Mouse (Mus musculus) limb, embryonic 10.5 days (tissue): ENCODE measurements around the gene Ube2j2. TPM values are rescaled to one million over a fixed set of nuclear protein-coding genes. Genes with fewer than 3 reads are reported as not detected.
A peak's percentile ranks its signal among the peaks of the same experiment; 100 is the strongest.

Experiments used
- DNase-seq: peaks from one replicate; pipeline ENCODE4 v3.0.0-alpha.2; 2017; ENCODE audit warnings: low spot score
- H3K27ac ChIP-seq: fragments of 300-500 bp; sonication (generic); 2 replicates; pipeline ENCODE4 v1.5.1; 2016; ENCODE audit warnings: mild to moderate bottlenecking
- H3K27me3 ChIP-seq: fragments of 300-500 bp; sonication (generic); 2 replicates; pipeline ENCODE4 v1.6.1; 2016; ENCODE audit warnings: low read depth, mild to moderate bottlenecking; ENCODE audit not compliant: poor library complexity, severe bottlenecking
- H3K36me3 ChIP-seq: fragments of 300-500 bp; sonication (generic); 2 replicates; pipeline ENCODE4 v1.6.1; 2016; ENCODE audit warnings: mild to moderate bottlenecking, moderate library complexity
- H3K4me1 ChIP-seq: fragments of 300-500 bp; sonication (generic); 2 replicates; pipeline ENCODE4 v1.6.1; 2016
- H3K4me3 ChIP-seq: fragments of 300-500 bp; sonication (generic); 2 replicates; pipeline ENCODE4 v1.5.1; 2016; ENCODE audit warnings: mild to moderate bottlenecking, moderate library complexity
- H3K9me3 ChIP-seq: fragments of 300-500 bp; sonication (generic); replicated peaks from 2 replicates; pipeline ENCODE4 v1.6.1; 2016; ENCODE audit warnings: mild to moderate bottlenecking
- WGBS: fragments of 180-500 bp; shearing (Covaris S2); methylation state at CpG from one replicate; pipeline ENCODE4 v1.1.7; 2016; 5-methylcytosine and 5-hydroxymethylcytosine counted together
- polyA plus RNA-seq: library from polyadenylated mRNA; unstranded; fragments of >200 nt; fragmentation: Nextera tagmentation; extraction: Ambion mirVana; gene quantifications from 2 replicates; pipeline ENCODE4 v1.2.1, GENCODE M21; 2016

Ube2j2 gene
- polyA plus RNA-seq, 1 experiment from 2014 or later = 163 TPM

DNA sequence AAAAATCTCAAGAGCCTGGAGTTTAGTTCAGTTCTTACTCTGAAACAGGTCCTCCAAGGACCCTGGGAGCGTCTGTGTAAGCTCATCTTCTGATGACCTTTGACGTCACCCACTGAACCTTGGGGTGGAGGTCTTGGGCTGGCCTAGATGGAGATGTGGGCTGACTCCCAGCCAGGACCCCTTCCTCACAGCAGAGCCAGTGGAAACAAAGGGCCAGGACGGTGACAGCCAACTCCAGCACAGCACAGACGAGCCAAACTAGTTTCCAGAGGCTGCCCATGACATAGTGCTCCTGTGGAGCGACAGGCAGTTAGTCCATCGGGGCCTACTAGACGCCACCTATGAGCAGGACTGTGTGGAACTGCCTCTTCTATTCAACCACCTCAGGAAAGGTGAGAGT lies 35.4 kb upstream of the Ube2j2 start:
- Histone ChIP-seq H3K4me3 (no peak overlapping the region), H3K4me1 (no peaks in the 10 kb centered on the region), H3K36me3 (peaks cover 33% of the 10 kb centered on the region), H3K27ac (no peak overlapping the region), H3K27me3 (no peaks in the 10 kb centered on the region), H3K9me3 (no peaks in the 10 kb centered on the region)
- no peak for DNase-seq
- WGBS = 79% methylated on average over 7 of the region's 7 CpGs

DNA sequence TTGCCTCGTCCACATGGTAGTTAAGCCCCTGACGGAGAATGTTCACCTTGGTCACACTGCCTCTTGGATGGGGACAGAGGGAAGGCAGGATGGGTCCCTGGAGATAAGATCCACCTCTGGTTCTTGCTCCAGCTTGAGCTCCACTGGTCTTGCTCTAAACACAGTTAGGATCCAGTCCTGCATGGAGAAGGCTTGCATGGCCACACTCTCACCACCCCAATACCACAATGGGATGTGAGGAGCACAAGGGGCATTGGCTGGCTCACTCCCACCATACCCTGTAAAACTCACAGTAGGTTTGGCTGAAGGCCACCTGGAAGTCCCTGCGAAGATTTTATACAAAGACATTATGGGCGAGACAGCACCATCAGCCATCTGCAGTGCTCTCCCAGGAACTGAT lies 34.9 kb upstream of the Ube2j2 start:
- H3K27me3 ChIP-seq = no peaks in the 10 kb centered on the region
- peaks cover 28% of the 10 kb centered on the region for H3K36me3 ChIP-seq
- no peak overlapping the region for H3K27ac ChIP-seq
- 94% methylated on average over 4 of the region's 4 CpGs for WGBS
- no peaks in the 10 kb centered on the region for H3K9me3 ChIP-seq
- no peak overlapping the region for H3K4me3 ChIP-seq
- no peaks in the 10 kb centered on the region for H3K4me1 ChIP-seq
- no peak for DNase-seq

GRCm38 (mm10) chr4:155932031-155932430 lies 11.6 kb upstream of the Ube2j2 start:
- DNase-seq = no peak
- 75% methylated on average over 1 of the region's 1 CpGs for WGBS
- Histone ChIP-seq H3K4me1 (0 out of 2 replicates have a peak, but pooled peaks cover 5% of the 10 kb centered on the region), H3K36me3 (no peaks in the 10 kb centered on the region), H3K27ac (no peak overlapping the region), H3K27me3 (no peaks in the 10 kb centered on the region), H3K9me3 (no peaks in the 10 kb centered on the region), H3K4me3 (no peak overlapping the region)

- 2% methylated on average over 17 of the region's 17 CpGs for WGBS
- Histone ChIP-seq H3K36me3 (peaks cover 24% of the 10 kb centered on the region), H3K4me3 (peak overlapping the region; percentile 99), H3K4me1 (peaks cover 16% of the 10 kb centered on the region), H3K9me3 (no peaks in the 10 kb centered on the region), H3K27me3 (no peaks in the 10 kb centered on the region), H3K27ac (peak overlapping the region; percentile 95)
- no peak for DNase-seq
Measured at GRCm38 (mm10) chr4:155943049-155943452, 580 bp upstream of the Ube2j2 start.

DNA sequence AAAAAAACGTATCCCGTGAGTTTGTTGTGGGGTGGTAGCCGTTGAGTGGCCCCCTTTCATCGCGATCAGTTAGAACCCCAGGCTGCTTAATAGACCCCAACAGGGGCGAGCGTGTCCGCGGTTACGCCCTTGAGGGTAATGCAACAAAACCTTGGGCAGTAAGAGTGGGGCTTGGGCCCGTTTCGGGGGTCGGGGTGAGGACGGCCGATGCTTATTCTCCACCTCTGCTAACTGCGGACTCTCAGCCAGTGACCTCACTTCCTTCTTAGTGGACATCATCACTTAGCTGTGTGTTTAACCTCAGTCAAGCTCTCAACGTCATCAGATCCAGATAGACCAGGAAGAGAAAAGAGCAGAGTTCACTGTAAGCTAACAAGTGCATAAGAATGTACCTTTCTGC lies 640 bp downstream of the Ube2j2 start:
- Histone ChIP-seq H3K36me3 (peaks cover 36% of the 10 kb centered on the region), H3K4me1 (peaks cover 16% of the 10 kb centered on the region), H3K4me3 (peak overlapping the region; percentile 99), H3K27me3 (no peaks in the 10 kb centered on the region), H3K27ac (peak overlapping the region; percentile 95), H3K9me3 (no peaks in the 10 kb centered on the region)
- DNase-seq = peak; percentile 34
- 1% methylated on average over 17 of the region's 17 CpGs for WGBS

DNA sequence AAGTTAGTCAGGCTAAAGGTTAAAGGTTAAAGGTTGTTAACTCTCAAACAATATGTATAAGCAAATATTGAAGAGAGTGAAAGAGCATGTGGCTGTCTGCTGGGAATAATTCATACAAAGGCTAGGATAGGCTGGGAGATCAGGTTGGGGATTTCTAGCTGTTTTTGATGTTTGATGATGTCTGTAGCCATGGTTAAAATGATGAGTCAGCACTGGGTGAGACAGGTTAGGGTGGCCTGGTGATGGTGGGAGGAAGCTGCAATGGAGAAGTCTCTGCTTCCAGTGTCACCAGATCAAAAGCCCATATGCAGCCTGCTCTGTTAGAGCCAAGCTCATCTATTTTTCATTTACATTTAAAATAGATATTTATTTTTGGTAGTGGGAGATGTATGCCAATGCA lies 3.5 kb downstream of the Ube2j2 start:
- Histone ChIP-seq H3K4me1 (peaks cover 16% of the 10 kb centered on the region), H3K27me3 (no peaks in the 10 kb centered on the region), H3K27ac (no peak overlapping the region), H3K4me3 (no peak overlapping the region), H3K9me3 (no peaks in the 10 kb centered on the region), H3K36me3 (peaks cover 64% of the 10 kb centered on the region)
- no peak for DNase-seq

DNA sequence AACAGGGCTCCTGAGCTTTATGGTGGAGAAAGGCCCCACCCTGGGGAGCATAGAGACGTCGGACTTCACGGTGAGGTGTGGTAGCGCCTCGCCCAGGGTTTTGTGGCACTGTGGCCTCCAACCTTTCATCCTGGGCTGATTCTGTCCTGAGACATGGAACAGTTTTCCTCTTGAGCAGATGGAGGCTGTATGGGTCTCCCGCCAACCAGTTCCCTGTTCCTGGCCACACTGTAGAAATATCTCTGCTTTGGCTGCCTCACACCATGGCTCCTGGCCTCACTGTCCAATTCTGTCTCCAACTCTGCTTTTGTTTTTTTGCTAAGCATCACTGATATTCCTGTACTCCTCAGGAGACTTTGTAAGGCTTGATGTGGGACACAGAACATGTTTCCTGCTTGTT lies 11.9 kb downstream of the Ube2j2 start:
- DNase-seq = no peak
- Histone ChIP-seq H3K36me3 (peaks cover 87% of the 10 kb centered on the region), H3K9me3 (no peaks in the 10 kb centered on the region), H3K27me3 (no peaks in the 10 kb centered on the region), H3K27ac (no peak overlapping the region), H3K4me1 (no peaks in the 10 kb centered on the region), H3K4me3 (no peak overlapping the region)
- WGBS = 96% methylated on average over 6 of the region's 6 CpGs

DNA sequence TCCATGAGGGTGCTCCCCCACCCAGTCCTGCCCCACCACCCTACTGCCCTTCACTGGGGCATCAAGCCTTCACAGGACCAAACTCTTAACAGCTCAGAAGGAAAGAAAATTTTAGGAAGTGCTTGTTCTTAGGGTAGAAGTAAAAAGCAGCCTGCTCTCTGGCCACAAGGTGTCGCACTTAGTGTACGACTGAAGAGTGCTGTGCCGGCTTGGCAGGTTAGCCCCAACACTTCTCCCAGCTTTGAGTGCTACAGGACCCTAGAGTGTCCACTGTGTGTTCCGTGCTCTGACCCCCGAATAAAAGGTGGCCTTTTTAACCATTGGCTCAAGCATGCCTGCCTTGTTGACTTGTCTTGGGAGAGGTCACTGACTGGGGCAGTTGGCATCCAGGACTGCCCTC lies 15.6 kb downstream of the Ube2j2 start:
- Histone ChIP-seq H3K4me3 (no peak overlapping the region), H3K4me1 (peaks cover 18% of the 10 kb centered on the region), H3K27me3 (no peaks in the 10 kb centered on the region), H3K27ac (no peak overlapping the region), H3K36me3 (peaks cover 59% of the 10 kb centered on the region), H3K9me3 (no peaks in the 10 kb centered on the region)
- DNase-seq = peak; percentile 82
- WGBS = 14% methylated on average over 5 of the region's 5 CpGs

GRCm38 (mm10) chr4:155962167-155962971 lies 18.7 kb downstream of the Ube2j2 start, which contains the start of gene C1qtnf12:
Gene C1qtnf12, plus strand, starts transcription at chr4:155962318.
- H3K4me1 ChIP-seq = peaks cover 18% of the 10 kb centered on the region
- H3K4me3 ChIP-seq = peak within 1 kb of the TSS; percentile 66
- WGBS = 1% methylated on average over 42 of the region's 42 CpGs
- no peaks in the 10 kb centered on the region for H3K9me3 ChIP-seq
- no peaks in the 10 kb centered on the region for H3K27me3 ChIP-seq
- DNase-seq = peak; percentile 71
- peaks cover 53% of the 10 kb centered on the region for H3K36me3 ChIP-seq
- peak within 1 kb of the TSS; percentile 81 for H3K27ac ChIP-seq

DNA sequence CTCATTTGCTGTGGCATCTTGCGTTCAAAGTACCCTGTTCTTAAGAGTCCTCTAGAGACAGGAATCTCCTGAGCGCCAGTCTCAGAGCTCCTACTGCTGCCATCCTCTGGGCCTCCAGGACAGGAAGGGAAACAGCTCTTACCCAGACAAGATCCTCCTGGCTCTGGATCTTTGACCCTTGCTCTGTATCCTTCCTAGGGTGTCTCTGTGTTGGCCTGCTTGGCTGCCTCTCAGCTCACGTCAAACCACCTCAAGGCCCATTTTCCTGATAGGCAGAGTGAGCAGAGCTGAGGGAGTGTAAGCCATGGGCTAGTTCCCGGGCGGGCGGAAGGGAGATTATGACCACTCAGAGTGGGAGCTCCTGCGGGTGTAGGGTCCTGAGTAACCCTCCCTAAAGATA lies 19.5 kb downstream of the Ube2j2 start:
- DNase-seq = no peak
- Histone ChIP-seq H3K4me1 (peaks cover 18% of the 10 kb centered on the region), H3K27ac (peak overlapping the region; percentile 11; the same call in 1 of the 2 replicates), H3K4me3 (peak overlapping the region; percentile 66), H3K9me3 (no peaks in the 10 kb centered on the region), H3K27me3 (no peaks in the 10 kb centered on the region), H3K36me3 (peaks cover 46% of the 10 kb centered on the region)
- WGBS = 48% methylated on average over 7 of the region's 7 CpGs

- H3K27ac ChIP-seq = no peak overlapping the region
- H3K27me3 ChIP-seq = no peaks in the 10 kb centered on the region
- no peaks in the 10 kb centered on the region for H3K9me3 ChIP-seq
- H3K4me3 ChIP-seq = no peak overlapping the region
- H3K36me3 ChIP-seq = peaks cover 36% of the 10 kb centered on the region
- peaks cover 18% of the 10 kb centered on the region for H3K4me1 ChIP-seq
- DNase-seq = no peak
- WGBS = 96% methylated on average over 11 of the region's 11 CpGs
Measured at GRCm38 (mm10) chr4:155964396-155964795, 20.8 kb downstream of the Ube2j2 start.

DNA sequence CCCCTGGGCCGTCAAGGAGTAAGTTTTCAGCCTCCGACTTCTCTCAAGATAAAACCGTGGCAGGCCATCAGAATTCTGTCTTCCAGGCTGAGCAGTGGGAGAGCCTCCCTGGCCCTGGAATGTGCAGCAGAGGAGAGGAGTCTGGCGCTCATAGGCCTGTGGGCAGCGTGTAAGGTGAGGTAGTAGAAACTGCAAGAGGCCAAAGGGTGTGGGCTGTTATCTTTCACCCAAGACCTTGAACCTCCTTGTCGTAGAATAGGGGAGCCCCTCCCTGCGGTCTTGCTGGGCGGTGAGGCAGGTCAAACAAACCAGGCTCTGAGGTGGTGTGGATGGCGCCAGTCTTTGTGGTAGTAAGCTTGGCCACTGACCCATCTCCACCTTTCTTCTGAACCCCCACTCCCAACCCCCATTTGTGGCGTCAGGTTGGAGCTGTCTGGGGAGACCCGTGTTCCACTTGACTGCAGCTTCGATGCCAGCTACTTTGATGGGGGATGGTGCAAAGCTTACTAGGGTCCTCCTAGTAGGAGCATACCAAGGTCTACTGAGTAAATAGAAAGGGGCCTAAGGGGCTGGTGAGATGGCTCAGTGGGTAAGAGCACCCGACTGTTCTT lies 25.5 kb downstream of the Ube2j2 start:
- Histone ChIP-seq H3K27ac (no peak overlapping the region), H3K4me3 (no peak overlapping the region), H3K27me3 (no peaks in the 10 kb centered on the region), H3K36me3 (peaks cover 24% of the 10 kb centered on the region), H3K9me3 (no peaks in the 10 kb centered on the region), H3K4me1 (no peaks in the 10 kb centered on the region)
- no peak for DNase-seq
- 85% methylated on average over 13 of the region's 13 CpGs for WGBS

DNA sequence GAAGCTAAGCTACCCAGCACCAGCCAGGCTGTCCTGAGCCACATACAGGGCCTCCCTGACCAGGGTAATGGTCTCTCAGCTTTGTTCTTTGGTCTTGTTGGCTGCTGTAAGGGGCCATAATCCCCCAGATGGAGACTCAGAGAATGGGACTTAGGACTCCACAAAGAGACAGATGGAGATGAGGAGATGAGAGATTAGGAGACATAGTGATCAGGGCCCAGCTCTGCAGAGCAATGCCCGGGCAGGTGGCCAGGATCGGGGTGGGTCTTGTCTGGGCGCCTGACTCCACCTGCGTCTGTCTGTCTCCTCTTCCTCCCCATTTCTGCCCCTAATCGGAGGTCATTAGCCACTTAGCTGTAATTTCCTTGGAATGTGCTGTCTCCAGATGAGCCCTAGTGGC lies 26.7 kb downstream of the Ube2j2 start:
- H3K9me3 ChIP-seq = no peaks in the 10 kb centered on the region
- no peaks in the 10 kb centered on the region for H3K4me1 ChIP-seq
- WGBS = 78% methylated on average over 5 of the region's 5 CpGs
- H3K4me3 ChIP-seq = no peak overlapping the region
- no peak overlapping the region for H3K27ac ChIP-seq
- H3K36me3 ChIP-seq = peaks cover 14% of the 10 kb centered on the region
- H3K27me3 ChIP-seq = no peaks in the 10 kb centered on the region
- DNase-seq = no peak
